Mouse (Mus musculus) lung, postnatal 36 days (tissue): ENCODE data around the gene Nectin4.

ENCODE experiments used
- DNase-seq: peaks from one replicate; pipeline ENCODE4 v3.0.0; 2022; ENCODE audit warnings: mixed read lengths

Gene Nectin4

DNA sequence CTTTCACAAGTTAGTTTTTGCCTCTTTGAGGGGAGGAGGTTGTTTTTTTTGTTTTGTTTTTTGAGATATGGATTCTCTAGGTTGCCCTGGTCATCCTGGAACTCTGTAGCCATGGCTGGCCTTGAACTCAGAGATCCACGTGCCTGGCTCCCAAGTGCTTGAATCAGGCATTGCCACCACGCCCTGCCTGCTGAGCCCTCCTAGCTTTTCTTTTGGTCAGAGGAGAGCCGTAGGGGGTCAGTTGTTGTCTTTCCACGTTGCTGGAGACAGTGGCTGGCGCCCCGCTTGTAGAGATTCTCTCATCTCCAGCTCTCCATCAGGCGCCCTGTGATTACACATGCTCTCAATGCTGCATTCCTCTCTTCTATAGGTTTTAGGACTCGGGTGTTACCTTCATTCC lies 43.7 kb downstream of the Nectin4 start:
- no peak for DNase-seq

DNA sequence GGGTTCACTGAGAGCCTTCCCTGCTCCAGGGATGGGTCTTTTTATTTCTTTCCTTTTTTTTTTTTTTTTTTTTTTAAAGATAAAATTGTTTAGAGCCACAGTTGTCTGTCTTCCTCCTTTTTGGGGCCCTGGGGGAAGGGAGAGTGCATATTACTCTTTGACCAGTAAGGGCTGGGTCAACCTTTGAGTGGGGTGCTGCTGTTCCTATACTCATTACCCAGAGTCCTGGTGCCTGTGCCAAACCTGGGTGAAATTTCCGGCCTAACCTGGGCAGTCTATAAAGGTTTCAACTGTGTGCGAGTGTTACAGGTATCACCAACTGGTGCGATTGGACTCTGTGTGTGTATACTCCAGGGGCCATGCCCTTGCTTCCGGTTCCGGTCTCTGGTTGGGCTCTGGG lies 48.8 kb downstream of the Nectin4 start, which contains the start of gene Tstd1:
TSS of gene Tstd1 (plus strand) at position 213 of the 400 bp plus-strand sequence.
- no peak for DNase-seq

DNA sequence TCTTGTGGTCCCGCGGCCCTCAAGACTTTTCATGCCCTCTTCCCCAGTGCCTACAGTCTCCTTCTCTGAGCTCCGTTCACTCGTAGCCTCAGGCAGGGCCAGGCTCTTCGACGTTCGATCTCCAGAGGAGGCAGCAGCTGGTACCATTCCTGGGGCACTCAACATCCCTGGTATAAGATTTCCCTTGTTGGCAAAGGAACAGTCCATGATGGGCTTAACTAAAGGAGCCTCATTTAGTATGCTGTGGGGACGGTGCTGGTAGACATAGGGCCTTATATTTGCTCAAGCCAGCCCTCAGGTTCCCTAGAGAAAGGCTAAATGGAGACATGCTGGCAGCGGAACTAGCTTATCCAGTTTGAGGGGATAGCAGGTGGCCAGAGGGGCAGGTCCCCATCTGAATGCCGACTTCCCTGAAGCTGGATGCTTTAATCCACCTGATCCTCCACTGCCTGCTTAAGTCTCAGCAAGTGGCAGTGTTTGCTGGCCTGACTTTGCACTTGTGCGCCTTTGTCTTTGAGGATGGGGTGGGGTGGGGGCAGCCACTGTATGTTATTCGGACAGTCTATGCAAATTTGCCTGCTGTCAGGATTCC lies 49.5 kb downstream of the Nectin4 start:
- peak; percentile 42 for DNase-seq

DNA sequence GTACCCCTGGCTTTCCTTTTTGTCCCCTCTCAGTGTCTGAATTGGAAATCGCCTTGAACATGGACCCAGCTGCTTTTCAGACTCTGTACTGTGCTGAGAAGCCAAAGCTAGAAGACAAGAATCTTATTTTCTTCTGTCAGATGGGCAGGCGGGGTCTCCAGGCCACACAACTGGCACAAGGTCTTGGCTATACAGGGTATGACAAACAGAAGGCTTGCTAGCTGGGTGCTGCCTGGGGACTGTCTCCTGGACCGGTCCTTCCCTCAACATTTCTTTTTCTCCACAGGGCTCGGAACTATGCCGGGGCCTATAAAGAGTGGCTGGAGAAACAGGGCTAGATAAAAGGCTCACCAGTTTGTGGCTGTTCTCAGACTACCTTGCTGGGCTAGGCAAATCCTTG lies 50.0 kb downstream of the Nectin4 start:
- DNase-seq, result no peak

DNA sequence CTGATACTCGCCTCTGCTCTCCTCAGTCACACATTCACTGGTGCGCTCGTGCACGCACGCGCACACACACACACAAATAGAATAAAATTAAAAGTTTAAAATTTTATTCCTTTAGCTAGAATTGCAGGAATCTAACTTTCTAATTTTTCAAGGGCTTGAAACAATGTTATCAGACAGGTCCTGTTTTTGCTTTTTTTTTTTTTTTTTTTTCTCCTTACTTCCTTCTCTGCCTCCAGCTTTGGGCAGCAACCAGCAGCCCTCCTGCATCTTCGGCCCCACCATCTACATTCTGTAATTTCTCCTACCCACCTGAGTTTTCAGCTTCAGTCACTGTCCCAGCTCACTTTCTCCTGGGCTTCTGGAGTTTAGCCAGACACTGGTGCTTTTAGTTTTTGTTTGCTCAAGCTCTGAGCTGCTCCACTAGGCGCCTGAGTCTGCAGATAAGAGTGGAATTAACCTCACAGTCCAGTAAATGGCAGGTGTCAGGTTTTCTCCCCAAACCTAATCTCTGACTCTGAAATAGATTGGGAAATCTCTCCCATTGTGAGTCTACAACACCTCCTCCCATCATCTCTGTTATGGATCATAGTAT lies 52.7 kb downstream of the Nectin4 start:
- DNase-seq, result peak; percentile 59

DNA sequence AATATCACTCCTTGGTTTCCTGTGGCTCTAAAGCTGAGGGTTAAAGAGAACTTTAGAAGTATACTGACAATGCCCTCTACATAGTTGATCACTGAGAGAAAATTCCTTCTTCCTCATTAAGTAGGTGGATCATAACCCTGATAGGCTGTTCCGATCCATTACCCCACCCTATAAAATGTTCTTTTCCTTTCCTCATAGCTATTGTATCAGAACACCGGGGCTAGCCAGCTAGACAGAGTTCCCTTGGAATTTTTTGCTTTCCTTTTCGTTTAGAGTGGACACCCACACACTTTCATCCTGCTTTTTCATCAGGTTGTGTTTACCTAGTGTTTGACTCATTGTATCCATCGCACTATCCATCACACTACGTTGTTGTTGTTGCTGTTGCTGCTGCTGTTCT lies 54.7 kb downstream of the Nectin4 start:
- no peak for DNase-seq

DNA sequence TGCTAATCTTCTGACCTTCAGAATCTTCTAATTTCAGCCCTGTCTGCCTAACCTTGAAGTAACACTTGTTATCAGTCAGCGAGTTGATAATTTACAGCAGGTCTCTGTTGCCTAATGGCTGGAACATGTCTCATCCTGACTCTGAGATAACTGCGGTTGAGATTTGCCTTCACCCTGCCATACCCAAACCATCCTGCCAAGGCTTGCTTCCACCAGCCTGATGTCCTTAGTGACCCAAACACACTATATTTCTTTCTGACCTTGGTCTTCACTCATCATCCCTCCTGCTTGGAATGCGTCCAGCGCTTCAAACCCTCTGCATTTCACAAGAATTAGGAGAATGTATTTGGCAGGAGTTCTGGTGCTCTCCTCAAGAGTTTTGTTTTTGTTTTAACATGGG lies 55.2 kb downstream of the Nectin4 start:
- peak; percentile 56 for DNase-seq

DNA sequence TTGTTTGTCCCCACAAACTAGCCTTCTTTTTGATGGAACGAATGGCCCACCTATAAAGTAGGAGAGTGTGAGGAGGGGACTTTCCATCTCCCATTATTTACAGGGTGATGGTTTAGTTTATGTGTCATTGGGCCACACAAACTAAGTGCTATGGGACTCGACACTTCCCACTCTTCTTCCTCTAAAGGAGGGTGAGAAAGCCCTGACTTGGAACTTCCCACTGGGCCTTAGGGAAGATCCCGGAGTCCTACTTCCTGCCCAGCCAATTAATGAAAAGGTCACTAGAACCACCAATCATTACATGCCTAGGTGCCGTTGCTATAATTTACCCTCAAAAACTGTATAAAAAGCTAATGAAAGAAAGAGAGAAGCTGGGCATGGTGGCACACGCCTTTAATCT lies 62.3 kb downstream of the Nectin4 start:
- DNase-seq, result no peak

DNA sequence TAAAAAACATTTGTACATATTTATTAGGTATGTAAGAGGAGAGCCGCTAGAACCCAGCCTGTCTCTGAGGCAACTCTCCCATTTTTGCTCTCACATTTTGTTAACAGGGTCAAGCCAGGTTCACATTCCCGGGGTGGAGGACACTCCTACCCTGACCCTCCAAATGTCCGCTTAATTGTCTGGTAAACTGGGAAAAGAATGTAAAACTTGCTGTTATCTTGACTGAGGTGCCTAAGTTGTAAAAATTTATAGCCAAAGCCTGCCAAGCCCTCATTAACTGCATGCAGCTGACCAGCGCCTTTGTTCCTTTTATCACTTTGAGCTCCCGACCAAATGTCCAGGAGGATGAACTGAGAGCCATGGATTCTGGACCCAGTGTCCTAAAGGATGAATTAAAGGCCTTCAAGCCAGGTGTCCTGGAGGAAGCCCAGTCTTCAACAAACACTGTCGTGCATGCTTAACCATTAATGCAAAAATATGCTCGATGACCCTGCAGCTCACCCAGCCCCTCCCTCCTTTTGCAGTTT lies 65.5 kb downstream of the Nectin4 start:
- no peak for DNase-seq

DNA sequence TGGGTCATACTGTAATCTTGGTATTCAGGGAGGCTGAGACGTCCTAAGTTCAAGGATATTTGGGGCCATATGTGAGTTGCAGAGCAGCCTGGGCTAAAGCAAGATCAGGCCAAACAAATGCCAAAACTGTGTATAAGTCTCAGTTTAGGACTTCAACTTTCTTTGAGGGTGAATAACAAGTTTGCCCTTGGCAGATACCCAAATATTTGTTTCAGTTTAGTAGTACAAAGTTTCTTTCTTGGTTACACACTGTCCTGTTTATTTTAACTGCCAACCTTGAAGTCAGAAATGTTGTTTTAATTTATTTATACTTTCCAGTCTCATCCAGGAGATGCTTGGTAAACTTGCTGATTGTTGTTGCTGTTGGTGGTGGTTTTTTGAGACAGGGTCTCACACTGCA lies 66.1 kb downstream of the Nectin4 start:
- DNase-seq, result no peak

DNA sequence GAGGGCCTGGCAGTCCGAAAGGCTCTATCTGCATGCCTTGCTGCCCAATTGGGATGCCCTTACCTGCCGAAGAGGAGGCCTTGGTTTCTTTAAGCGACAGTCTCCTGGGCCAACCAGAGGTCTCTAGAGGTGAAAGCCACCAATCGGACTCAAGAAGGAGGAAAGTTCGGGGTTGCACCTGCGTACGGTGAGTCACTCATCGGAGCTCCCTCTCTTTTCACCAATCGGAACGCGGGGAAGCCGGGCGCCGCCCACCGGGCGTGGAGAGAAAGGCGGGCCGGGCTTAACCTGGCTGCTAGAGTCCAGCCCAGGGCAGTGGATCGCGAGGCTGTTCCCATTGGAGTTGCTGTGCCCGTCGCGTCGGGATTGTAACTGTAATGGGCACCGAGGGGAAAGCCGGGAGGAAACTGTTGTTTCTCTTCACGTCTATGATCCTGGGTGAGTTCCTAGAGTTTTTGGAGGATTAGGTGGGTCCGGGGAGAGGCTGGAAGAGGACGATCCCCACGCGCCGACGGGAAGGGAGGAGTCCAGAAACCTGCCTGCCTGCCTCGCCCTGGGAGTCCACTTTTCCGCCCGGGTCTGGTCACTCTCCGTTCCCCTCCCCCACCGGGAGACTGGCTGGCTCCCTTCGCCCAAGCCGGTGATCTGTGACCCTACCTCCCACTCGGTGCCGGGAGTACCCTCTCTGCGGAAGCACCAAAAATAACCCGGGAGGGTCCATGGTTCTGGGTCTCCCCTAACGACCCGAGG lies 67.5 kb downstream of the Nectin4 start, which contains the start of gene F11r:
TSS of gene F11r (plus strand) at position 272 of the 750 bp plus-strand sequence.
- peak; percentile 97 for DNase-seq
